Mouse (Mus musculus): ENCODE measurements at regions not wholly inside any gene's neighbourhood (a gene's known extent, or its start where the extent isn't known, plus 50 kb on each side); places are given as distances from the start of the nearest gene placed in this dataset.
A peak's percentile ranks its signal among the peaks of the same experiment; 100 is the strongest.

- H3K4me1 ChIP-seq (replicated peaks; ENCODE audit: control insufficient read depth, insufficient read depth, low read length): no peaks in the 10 kb centered on the region
- ATAC-seq: no peak
These were observed 107.2 kb downstream of the Irs2 start for GRCm38 (mm10) chr8:10901014-10901413.

GRCm38 (mm10) chr8:10899581-10900155, 108.6 kb downstream of the Irs2 start:
- no peak overlapping the region for H3K27ac ChIP-seq (ENCODE audit: low read depth, low read length)
- no peak overlapping the region for H3K4me3 ChIP-seq (ENCODE audit: low read depth, low read length)
- H3K4me2 ChIP-seq (replicated peaks; ENCODE audit: low read depth): peak overlapping the region; percentile 37
- no peak for TF ChIP-seq CTCF (IDR thresholded peaks at IDR 0.05; ENCODE audit: low read depth)
- no peaks in the 10 kb centered on the region for H3K36me3 ChIP-seq (ENCODE audit: control insufficient read depth, insufficient read depth)
- H3K9ac ChIP-seq (ENCODE audit: low read depth, low read length): no peak overlapping the region
- H3K4me1 ChIP-seq (replicated peaks; ENCODE audit: control insufficient read depth, insufficient read depth, low read length): no peaks in the 10 kb centered on the region
- no peaks in the 10 kb centered on the region for H3K9me3 ChIP-seq (ENCODE audit: control insufficient read depth)
- no peak for ATAC-seq
- no peaks in the 10 kb centered on the region for H3K27me3 ChIP-seq (replicated peaks; ENCODE audit: control insufficient read depth, insufficient read depth, low read length)
- 12% methylated on average over 17 of the region's 17 CpGs for WGBS

More at GRCm38 (mm10) chr8:10901014-10901413, 107.2 kb downstream of the Irs2 start:
- WGBS: 74% methylated on average over 3 of the region's 3 CpGs
- H3K27ac ChIP-seq (ENCODE audit: low read depth, low read length): no peak overlapping the region
- no peaks in the 10 kb centered on the region for H3K27me3 ChIP-seq (replicated peaks; ENCODE audit: control insufficient read depth, insufficient read depth, low read length)
- no peak overlapping the region for H3K4me2 ChIP-seq (replicated peaks; ENCODE audit: low read depth)
- no peaks in the 10 kb centered on the region for H3K9me3 ChIP-seq (ENCODE audit: control insufficient read depth)
- no peak for TF ChIP-seq CTCF (IDR thresholded peaks at IDR 0.05; ENCODE audit: low read depth)
- H3K4me3 ChIP-seq (ENCODE audit: low read depth, low read length): no peak overlapping the region
- H3K36me3 ChIP-seq (ENCODE audit: control insufficient read depth, insufficient read depth): no peaks in the 10 kb centered on the region
- no peak overlapping the region for H3K9ac ChIP-seq (ENCODE audit: low read depth, low read length)

GRCm38 (mm10) chr8:10898562-10899527, 109.4 kb downstream of the Irs2 start:
- no peaks in the 10 kb centered on the region for H3K36me3 ChIP-seq (ENCODE audit: control insufficient read depth, insufficient read depth)
- H3K27me3 ChIP-seq (replicated peaks; ENCODE audit: control insufficient read depth, insufficient read depth, low read length): no peaks in the 10 kb centered on the region
- 50% methylated on average over 16 of the region's 16 CpGs for whole genome bisulfite sequencing
- no peak overlapping the region for H3K9ac ChIP-seq (ENCODE audit: low read depth, low read length)
- H3K4me3 ChIP-seq (ENCODE audit: low read depth, low read length): no peak overlapping the region
- H3K27ac ChIP-seq (ENCODE audit: low read depth, low read length): no peak overlapping the region
- TF ChIP-seq CTCF (IDR thresholded peaks at IDR 0.05; ENCODE audit: low read depth): no peak
- peak overlapping the region; percentile 37 for H3K4me2 ChIP-seq (replicated peaks; ENCODE audit: low read depth)
- H3K4me1 ChIP-seq (replicated peaks; ENCODE audit: control insufficient read depth, insufficient read depth, low read length): no peaks in the 10 kb centered on the region
- no peak for ATAC-seq
- H3K9me3 ChIP-seq (ENCODE audit: control insufficient read depth): no peaks in the 10 kb centered on the region

GRCm38 (mm10) chr8:10897573-10897972, 110.7 kb downstream of the Irs2 start:
- WGBS: 84% methylated on average over 7 of the region's 7 CpGs
- no peaks in the 10 kb centered on the region for H3K4me1 ChIP-seq (replicated peaks; ENCODE audit: control insufficient read depth, insufficient read depth, low read length)
- no peak overlapping the region for H3K27ac ChIP-seq (ENCODE audit: low read depth, low read length)
- no peaks in the 10 kb centered on the region for H3K9me3 ChIP-seq (ENCODE audit: control insufficient read depth)
- no peak for ATAC-seq
- H3K9ac ChIP-seq (ENCODE audit: low read depth, low read length): no peak overlapping the region
- H3K27me3 ChIP-seq (replicated peaks; ENCODE audit: control insufficient read depth, insufficient read depth, low read length): no peaks in the 10 kb centered on the region
- H3K36me3 ChIP-seq (ENCODE audit: control insufficient read depth, insufficient read depth): no peaks in the 10 kb centered on the region
- no peak overlapping the region for H3K4me2 ChIP-seq (replicated peaks; ENCODE audit: low read depth)
- no peak overlapping the region for H3K4me3 ChIP-seq (ENCODE audit: low read depth, low read length)
- no peak for TF ChIP-seq CTCF (IDR thresholded peaks at IDR 0.05; ENCODE audit: low read depth)

GRCm38 (mm10) chr8:10895178-10895577, 113.1 kb downstream of the Irs2 start:
- Histone ChIP-seq H3K4me3 (ENCODE audit: low read depth, low read length) (no peak overlapping the region), H3K9ac (ENCODE audit: low read depth, low read length) (no peak overlapping the region), H3K27ac (ENCODE audit: low read depth, low read length) (no peak overlapping the region), H3K4me1 (replicated peaks; ENCODE audit: control insufficient read depth, insufficient read depth, low read length) (no peaks in the 10 kb centered on the region), H3K9me3 (ENCODE audit: control insufficient read depth) (no peaks in the 10 kb centered on the region), H3K27me3 (replicated peaks; ENCODE audit: control insufficient read depth, insufficient read depth, low read length) (no peaks in the 10 kb centered on the region), H3K36me3 (ENCODE audit: control insufficient read depth, insufficient read depth) (no peaks in the 10 kb centered on the region), H3K4me2 (replicated peaks; ENCODE audit: low read depth) (no peak overlapping the region)
- WGBS: 76% methylated on average over 2 of the region's 2 CpGs
- no peak for TF ChIP-seq CTCF (IDR thresholded peaks at IDR 0.05; ENCODE audit: low read depth)
- ATAC-seq: no peak

GRCm38 (mm10) chr8:10894306-10894705, 114.0 kb downstream of the Irs2 start:
- 74% methylated on average over 5 of the region's 5 CpGs for WGBS
- Histone ChIP-seq H3K36me3 (ENCODE audit: control insufficient read depth, insufficient read depth) (no peaks in the 10 kb centered on the region), H3K27me3 (replicated peaks; ENCODE audit: control insufficient read depth, insufficient read depth, low read length) (no peaks in the 10 kb centered on the region), H3K4me1 (replicated peaks; ENCODE audit: control insufficient read depth, insufficient read depth, low read length) (no peaks in the 10 kb centered on the region), H3K9me3 (ENCODE audit: control insufficient read depth) (no peaks in the 10 kb centered on the region), H3K4me2 (replicated peaks; ENCODE audit: low read depth) (no peak overlapping the region), H3K4me3 (ENCODE audit: low read depth, low read length) (no peak overlapping the region), H3K9ac (ENCODE audit: low read depth, low read length) (no peak overlapping the region), H3K27ac (ENCODE audit: low read depth, low read length) (no peak overlapping the region)
- ATAC-seq: no peak
- TF ChIP-seq CTCF (IDR thresholded peaks at IDR 0.05; ENCODE audit: low read depth): no peak

Measured in intestine, postnatal 0 days (tissue).